Mouse (Mus musculus): Measurements from ENCODE around the gene Tnfaip8l1.

GRCm38 (mm10) chr17:56149897-56150296, 12.4 kb upstream of the Tnfaip8l1 start:
- TF ChIP-seq CTCF (IDR thresholded peaks at IDR 0.05; ENCODE audit: low read depth) = no peak
- TF ChIP-seq EP300 (IDR thresholded peaks at IDR 0.05; ENCODE audit: low read depth) = no peak

All from heart, postnatal 0 days (tissue).